Mouse (Mus musculus) cerebellum, adult 2 months (tissue): ENCODE data around the gene C1ql4.

Experiments used
- CTCF ChIP-seq: fragments of 200-500 bp; IDR thresholded peaks from 2 replicates; pipeline ENCODE4 v1.5.1; 2011; ENCODE audit warnings: low read depth, mild to moderate bottlenecking, control low read depth, low read length, moderate library complexity, borderline replicate concordance; ENCODE audit not compliant: insufficient read depth
- POLR2A ChIP-seq: fragments of 200-500 bp; IDR thresholded peaks from 2 replicates; pipeline ENCODE4 v1.6.1; 2011; ENCODE audit warnings: low read length, control low read depth, borderline replicate concordance; ENCODE audit not compliant: insufficient read depth

- no peak for TF ChIP-seq POLR2A
- TF ChIP-seq CTCF: peak; percentile 62
These were observed 675 bp upstream of the C1ql4 start for GRCm38 (mm10) chr15:99088292-99088691.
